Mouse (Mus musculus) mature B cell (primary cell): ENCODE data around the gene Dnajc5.

ENCODE experiments used
- in situ Hi-C: fragments of 300-500 bp; cut with MboI; formaldehyde crosslinking; loops from 2 replicates; pipeline ENCODE4 v1.14.3; 2019

Dnajc5 gene

DNA sequence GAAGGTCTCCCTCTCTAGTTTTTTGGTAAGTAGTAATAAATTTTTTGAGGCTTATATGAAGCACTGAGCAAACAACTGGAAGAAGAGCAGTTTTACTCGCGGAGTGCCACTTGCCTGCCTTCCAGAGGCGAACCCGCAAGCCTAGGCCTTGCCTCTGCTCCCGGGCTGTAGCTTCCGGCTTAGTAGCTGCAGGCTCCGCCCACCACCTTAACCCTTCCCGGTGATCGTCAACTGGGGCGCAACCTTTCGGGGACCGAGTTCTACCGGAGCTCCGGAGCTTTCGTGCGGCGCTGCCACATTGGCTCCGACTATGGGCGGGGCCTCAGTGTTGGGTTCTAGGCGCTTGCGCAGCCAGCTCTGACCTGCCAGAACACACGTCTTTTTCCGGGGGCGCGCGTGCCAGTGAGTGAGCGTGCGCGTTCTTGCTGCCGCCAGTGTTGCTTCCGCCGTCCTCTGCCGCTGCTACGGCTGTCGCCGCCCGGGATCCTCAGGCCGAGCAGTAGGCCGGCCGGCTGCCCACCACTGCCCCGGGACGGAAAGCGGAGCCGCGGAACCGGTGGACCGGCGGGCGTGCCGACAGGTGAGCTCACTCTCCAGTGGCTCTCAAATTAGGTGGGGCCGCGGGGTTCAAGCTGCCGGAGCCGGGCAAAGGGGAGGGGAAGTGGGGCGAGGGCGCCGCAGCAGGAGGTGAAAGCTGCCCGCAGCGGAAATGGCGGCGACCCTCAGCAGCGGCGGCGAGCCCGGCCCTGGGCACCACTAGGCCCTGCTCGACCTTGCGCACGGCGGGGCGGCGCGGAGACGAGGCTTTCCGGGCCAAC, at the start of gene Dnajc5:
Dnajc5 (plus strand) TSS at position 368 of the 818 bp plus-strand sequence.
- in situ Hi-C loops: no loop called here

- in situ Hi-C loops: no loop called here
Measured at GRCm38 (mm10) chr2:181471246-181471645, 49.0 kb upstream of the Dnajc5 start.

DNA sequence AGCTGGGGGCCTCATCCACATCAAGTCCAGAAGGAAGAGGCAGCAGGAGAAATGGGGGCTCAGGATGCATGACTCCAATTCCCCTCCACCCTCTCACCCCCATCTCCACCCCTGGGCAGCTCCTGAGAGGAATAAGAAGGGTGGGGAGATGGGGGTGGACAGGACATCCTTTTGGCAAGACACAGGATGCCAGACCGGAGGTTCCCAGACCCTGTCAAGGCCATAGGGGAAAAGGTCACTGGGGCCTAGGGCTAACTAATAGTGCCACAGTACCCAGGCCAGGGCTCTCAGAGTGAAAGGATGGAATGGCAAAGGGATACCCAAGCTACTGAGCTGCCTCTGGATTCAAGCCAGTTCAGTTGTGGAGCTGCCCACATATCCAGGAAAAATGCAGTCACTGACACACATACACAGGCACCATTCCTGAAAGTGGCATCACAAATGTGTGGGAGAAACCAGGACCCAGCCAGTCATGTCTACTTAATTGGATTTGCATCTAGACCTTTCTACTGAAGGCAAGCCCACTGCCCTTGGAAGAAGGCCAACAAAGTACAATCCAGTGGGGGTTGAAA, 47.9 kb upstream of the Dnajc5 start:
- in situ Hi-C loops: no loop called here

- in situ Hi-C loops: no loop called here
Measured at GRCm38 (mm10) chr2:181483120-181483519, 37.2 kb upstream of the Dnajc5 start.

- in situ Hi-C loops: no loop called here
Measured at GRCm38 (mm10) chr2:181483562-181484318, 36.5 kb upstream of the Dnajc5 start.

- in situ Hi-C loops: no loop called here
Measured at GRCm38 (mm10) chr2:181484456-181485233, 35.6 kb upstream of the Dnajc5 start.

DNA sequence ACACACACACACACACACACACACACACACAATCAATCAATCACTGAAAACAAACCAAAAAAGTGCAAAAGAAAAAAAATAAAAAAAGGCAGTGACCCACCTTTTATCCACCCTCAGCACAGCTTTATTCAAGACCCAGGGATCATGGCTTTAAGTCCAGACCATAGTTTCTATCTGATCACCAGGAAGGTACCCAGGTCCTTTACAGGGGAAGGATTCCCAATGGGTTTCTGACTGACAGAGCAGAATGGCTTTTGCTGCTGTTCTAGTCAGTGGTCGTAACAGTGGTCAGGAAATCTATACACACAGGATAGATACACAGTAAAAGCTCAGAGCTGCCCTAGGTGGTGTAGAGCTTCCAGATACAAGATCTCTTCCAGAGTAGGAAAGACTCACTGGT, 34.5 kb upstream of the Dnajc5 start:
- in situ Hi-C loops: no loop called here

GRCm38 (mm10) chr2:181487338-181488277, 32.7 kb upstream of the Dnajc5 start:
- in situ Hi-C loops: no loop called here

DNA sequence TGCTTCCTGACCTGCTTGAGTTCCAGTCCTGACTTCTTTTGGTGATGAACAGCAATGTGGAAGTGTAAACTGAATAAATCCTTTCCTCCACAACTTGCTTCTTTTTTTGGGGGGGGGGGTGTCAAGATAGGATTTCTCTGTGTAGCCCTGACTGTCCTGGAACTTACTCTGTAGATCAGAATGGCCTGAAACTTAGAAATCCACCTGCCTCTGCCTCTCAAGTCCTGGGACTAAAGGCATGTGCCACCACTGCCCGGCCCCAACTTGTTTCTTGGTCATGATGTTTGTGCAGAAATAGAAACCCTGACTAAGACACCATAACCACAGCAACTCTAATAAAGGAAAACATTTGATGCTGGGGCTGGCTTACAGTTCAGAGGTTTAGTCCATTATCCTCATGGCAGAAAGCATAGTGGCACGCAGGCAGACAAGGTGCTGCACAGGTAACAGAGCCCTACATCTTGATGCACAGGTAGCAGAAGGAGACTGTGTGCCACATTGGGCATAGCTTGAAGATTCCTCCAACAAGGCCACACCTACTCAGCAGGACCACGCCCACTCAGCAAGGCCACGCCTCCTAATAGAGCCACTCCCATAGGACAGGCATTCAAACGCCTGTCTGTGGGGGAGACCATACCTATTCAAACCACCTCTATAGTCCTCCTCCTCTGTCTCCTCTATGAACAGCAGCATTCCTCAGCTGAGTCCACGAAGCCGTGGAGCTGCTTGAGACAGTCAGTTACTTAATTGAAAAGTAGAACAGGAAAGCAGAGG, 28.7 kb upstream of the Dnajc5 start:
- in situ Hi-C loops: loop anchor here (10.0 kb wide), 1 partner anchor 97 kb away; no protein-coding TSS in a partner anchor

GRCm38 (mm10) chr2:181492206-181492605, 28.1 kb upstream of the Dnajc5 start:
- in situ Hi-C loops: loop anchor here (10.0 kb wide), 1 partner anchor 97 kb away; no protein-coding TSS in a partner anchor

- in situ Hi-C loops: loop anchor here (10.0 kb wide), 1 partner anchor 99 kb away; no protein-coding TSS in a partner anchor
Measured at GRCm38 (mm10) chr2:181493156-181493927, 26.9 kb upstream of the Dnajc5 start, which contains the start of gene Abhd16b. Gene Abhd16b, plus strand, starts transcription at chr2:181493206.

GRCm38 (mm10) chr2:181494266-181494945, 25.9 kb upstream of the Dnajc5 start:
- in situ Hi-C loops: loop anchor here (10.0 kb wide), 1 partner anchor 100 kb away; no protein-coding TSS in a partner anchor

DNA sequence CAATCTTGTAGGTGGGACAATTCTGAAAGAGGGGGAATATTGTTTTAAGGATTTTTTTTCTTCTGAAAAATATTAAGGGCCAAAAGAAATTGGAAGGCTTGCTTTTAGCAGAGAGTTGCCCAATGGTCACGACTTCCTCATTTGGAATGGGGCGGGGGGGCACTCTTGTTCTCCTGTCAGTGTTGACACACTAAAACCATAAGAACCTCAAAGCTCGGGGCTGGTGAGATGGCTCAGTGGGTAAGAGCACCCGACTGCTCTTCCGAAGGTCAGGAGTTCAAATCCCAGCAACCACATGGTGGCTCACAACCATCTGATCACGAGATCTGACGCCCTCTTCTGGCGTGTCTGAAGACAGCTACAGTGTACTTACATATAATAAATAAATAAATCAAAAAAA, 24.4 kb upstream of the Dnajc5 start:
- in situ Hi-C loops: loop anchor here (10.0 kb wide), 1 partner anchor 101 kb away; no protein-coding TSS in a partner anchor

DNA sequence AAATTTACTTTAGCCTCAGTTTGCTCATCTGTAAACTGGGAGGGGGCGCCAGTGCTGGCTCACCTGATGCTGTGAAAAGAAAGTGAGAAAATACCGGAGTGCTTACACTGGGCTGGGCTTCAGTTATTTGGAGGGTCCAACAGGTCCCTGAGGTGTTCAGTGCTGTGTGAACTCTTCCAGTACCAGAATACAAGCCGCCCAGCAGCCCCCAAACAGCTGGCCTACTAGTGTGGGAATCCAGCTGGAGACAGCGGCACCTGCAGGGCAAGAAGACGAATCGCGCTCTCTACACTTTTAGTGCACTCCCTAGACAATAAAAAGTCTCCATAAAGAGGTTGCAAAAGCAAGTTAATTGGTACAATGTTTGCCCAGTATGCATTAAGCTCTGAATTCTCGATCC, 24.0 kb upstream of the Dnajc5 start:
- in situ Hi-C loops: loop anchor here (10.0 kb wide), 1 partner anchor 101 kb away; no protein-coding TSS in a partner anchor

- in situ Hi-C loops: loop anchor here (10.0 kb wide), 1 partner anchor 102 kb away; no protein-coding TSS in a partner anchor
Measured at GRCm38 (mm10) chr2:181496831-181497547, 23.3 kb upstream of the Dnajc5 start, which contains the start of gene Tpd52l2. Gene Tpd52l2, plus strand, starts transcription at chr2:181497142.

GRCm38 (mm10) chr2:181497548-181497875, 22.8 kb upstream of the Dnajc5 start:
- in situ Hi-C loops: loop anchor here (10.0 kb wide), 1 partner anchor 103 kb away; no protein-coding TSS in a partner anchor

DNA sequence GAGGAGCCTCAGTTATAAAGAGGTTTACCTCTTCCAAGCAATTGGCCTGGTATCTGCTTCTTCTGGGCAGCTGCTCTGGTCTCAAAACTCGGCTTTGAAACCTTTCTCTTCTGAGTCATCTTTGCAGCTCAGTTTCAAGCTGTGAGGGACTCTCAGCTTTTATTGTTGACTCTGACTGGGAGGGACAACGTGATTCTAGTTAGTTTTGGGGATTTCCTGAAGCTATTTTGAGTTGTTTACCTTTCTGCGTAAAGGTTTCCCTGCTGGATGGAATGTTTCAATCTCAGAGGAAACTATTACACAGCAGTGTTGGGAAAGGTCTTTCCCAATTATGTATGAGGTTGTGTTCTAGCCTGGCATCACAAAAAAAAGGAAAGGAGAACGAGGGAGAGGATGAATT, 21.6 kb upstream of the Dnajc5 start:
- in situ Hi-C loops: loop anchor here (10.0 kb wide), 1 partner anchor 104 kb away; no protein-coding TSS in a partner anchor
